Mouse (Mus musculus): ENCODE results near the gene Cracr2b. TPM values are rescaled to one million over a fixed set of nuclear protein-coding genes. Genes with fewer than 3 reads are reported as not detected.

Gene Cracr2b
- polyA plus RNA-seq, 1 experiment, result 4.5 TPM

DNA sequence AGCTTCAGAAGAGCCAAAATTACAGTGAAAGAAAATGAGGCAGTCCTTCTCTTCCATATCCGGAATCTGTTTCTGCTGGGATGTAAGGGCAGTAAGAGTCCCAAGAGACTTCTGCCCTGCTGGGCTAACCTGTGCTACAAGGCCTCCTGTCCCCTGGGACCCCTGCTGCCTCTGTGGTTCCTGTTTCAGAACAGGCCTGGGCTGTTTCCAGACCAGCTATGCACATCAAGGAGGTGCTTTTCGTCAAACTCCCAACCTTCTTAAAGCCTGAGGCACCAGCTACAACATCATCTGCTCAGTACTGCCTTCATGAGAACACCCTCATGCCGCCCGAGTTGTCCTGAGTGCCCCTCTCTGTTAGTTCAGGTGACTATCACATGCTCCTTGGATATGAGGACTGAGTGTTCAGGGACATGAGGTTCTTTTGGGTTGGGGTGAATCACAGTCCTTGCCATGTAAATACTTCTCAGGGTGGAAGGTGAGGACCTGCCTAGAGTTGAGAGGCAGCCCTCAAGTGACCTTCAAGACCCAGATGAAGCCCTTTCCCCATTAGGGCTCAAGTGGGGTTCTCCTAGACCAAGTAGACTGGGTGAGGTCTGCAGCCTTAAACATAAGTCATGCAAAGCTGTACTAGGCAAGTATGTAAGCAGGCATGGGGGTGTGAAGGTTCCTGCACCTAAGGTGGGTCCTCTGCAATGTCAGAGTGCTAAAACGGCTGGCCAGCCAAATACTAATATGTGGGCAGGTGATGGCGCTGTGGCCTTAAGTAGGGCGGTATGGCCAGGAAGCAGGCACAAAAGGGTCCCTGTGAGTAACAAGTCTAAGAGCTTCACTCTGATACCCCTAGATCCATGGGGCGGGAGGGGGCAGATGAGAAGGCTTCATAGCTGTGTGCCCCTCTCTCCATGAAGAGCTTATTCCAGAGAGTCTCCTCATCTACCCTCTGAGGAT lies 42.9 kb upstream of the Cracr2b start:
- no peak overlapping the region for H3ac ChIP-seq (ENCODE audit: control insufficient read depth, insufficient read length, low read depth)
- no peaks in the 10 kb centered on the region for H3K27me3 ChIP-seq (ENCODE audit: control insufficient read depth, insufficient read depth, insufficient read length)
- H3K4me3 ChIP-seq (ENCODE audit: insufficient read depth, poor library complexity, severe bottlenecking), result no peak overlapping the region
- no peaks in the 10 kb centered on the region for H3K79me3 ChIP-seq (ENCODE audit: low read depth)
- peaks cover 8% of the 10 kb centered on the region for H3K79me2 ChIP-seq (ENCODE audit: control insufficient read depth, insufficient read depth)
- TF ChIP-seq MAX (IDR thresholded peaks at IDR 0.05), result no peak
- TF ChIP-seq USF1 (IDR thresholded peaks at IDR 0.05; ENCODE audit: low read depth), result no peak
- no peak for TF ChIP-seq CEBPB (IDR thresholded peaks at IDR 0.05; ENCODE audit: low read depth)
- TF ChIP-seq FOSL1 (IDR thresholded peaks at IDR 0.05; ENCODE audit: insufficient read depth, low read length, poor library complexity, severe bottlenecking), result no peak
- TF ChIP-seq MYOD1 (IDR thresholded peaks at IDR 0.05; ENCODE audit: control insufficient read depth, insufficient read length, low read depth), result no peak
- no peak for TF ChIP-seq MYOG (IDR thresholded peaks at IDR 0.05; ENCODE audit: control insufficient read depth, extremely low read depth, insufficient read length)
- TF ChIP-seq CTCF (IDR thresholded peaks at IDR 0.05; ENCODE audit: control insufficient read depth, insufficient read depth, insufficient read length), result no peak
- no peaks in the 10 kb centered on the region for H3K36me3 ChIP-seq (ENCODE audit: control insufficient read depth, insufficient read depth)

GRCm38 (mm10) chr7:141418970-141419369 lies 41.9 kb upstream of the Cracr2b start:
- Histone ChIP-seq H3K79me3 (ENCODE audit: low read depth) (no peaks in the 10 kb centered on the region), H3K4me3 (ENCODE audit: insufficient read depth, poor library complexity, severe bottlenecking) (no peak overlapping the region), H3K27me3 (ENCODE audit: control insufficient read depth, insufficient read depth, insufficient read length) (no peaks in the 10 kb centered on the region), H3K79me2 (ENCODE audit: control insufficient read depth, insufficient read depth) (no peaks in the 10 kb centered on the region), H3ac (ENCODE audit: control insufficient read depth, insufficient read length, low read depth) (no peak overlapping the region), H3K36me3 (ENCODE audit: control insufficient read depth, insufficient read depth) (no peaks in the 10 kb centered on the region)
- TF ChIP-seq CEBPB (IDR thresholded peaks at IDR 0.05; ENCODE audit: low read depth) (no peak), MYOG (IDR thresholded peaks at IDR 0.05; ENCODE audit: control insufficient read depth, extremely low read depth, insufficient read length) (no peak), USF1 (IDR thresholded peaks at IDR 0.05; ENCODE audit: low read depth) (no peak)

DNA sequence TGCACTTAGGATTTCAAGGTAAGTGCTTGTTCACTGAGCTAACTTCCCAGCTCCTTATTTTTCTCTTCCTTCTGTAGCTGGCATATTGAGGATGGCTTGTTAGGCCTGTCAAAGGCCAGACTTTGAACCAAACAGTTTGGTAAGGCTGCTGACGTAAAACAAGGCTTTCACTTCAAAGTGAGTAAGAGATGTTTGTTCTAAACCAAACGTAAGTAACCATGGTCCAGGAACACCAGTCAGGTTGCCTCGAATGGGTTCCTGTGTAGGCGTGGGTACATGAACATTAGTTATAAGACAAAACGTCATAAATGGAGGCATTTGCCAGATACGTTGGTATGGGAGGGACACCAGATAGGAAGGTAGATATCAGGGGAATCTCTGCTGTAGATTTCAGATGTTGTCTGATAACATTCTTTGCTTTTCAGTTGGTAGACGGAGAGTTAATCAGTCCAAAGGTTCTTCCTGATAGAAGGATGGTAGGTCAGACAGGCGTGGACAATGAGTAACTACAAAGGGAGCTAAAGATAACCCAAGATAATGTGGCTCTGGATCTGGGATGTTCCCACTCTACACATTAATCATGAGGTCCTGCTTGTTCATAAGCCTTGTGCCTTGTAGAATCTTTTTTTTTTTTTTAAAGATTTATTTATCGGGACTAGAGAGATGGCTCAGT lies 40.7 kb upstream of the Cracr2b start:
- H3K36me3 ChIP-seq (ENCODE audit: control insufficient read depth, insufficient read depth), result no peaks in the 10 kb centered on the region
- H3ac ChIP-seq (ENCODE audit: control insufficient read depth, insufficient read length, low read depth), result no peak overlapping the region
- no peaks in the 10 kb centered on the region for H3K79me3 ChIP-seq (ENCODE audit: low read depth)
- H3K79me2 ChIP-seq (ENCODE audit: control insufficient read depth, insufficient read depth), result no peaks in the 10 kb centered on the region
- TF ChIP-seq FOSL1 (IDR thresholded peaks at IDR 0.05; ENCODE audit: insufficient read depth, low read length, poor library complexity, severe bottlenecking), result no peak
- no peak for TF ChIP-seq MYOG (IDR thresholded peaks at IDR 0.05; ENCODE audit: control insufficient read depth, extremely low read depth, insufficient read length)
- TF ChIP-seq CTCF (IDR thresholded peaks at IDR 0.05; ENCODE audit: control insufficient read depth, insufficient read depth, insufficient read length), result no peak
- TF ChIP-seq CEBPB (IDR thresholded peaks at IDR 0.05; ENCODE audit: low read depth), result no peak
- TF ChIP-seq USF1 (IDR thresholded peaks at IDR 0.05; ENCODE audit: low read depth), result no peak
- TF ChIP-seq MAX (IDR thresholded peaks at IDR 0.05), result no peak
- TF ChIP-seq MYOD1 (IDR thresholded peaks at IDR 0.05; ENCODE audit: control insufficient read depth, insufficient read length, low read depth), result no peak
- no peak overlapping the region for H3K4me3 ChIP-seq (ENCODE audit: insufficient read depth, poor library complexity, severe bottlenecking)
- no peaks in the 10 kb centered on the region for H3K27me3 ChIP-seq (ENCODE audit: control insufficient read depth, insufficient read depth, insufficient read length)

DNA sequence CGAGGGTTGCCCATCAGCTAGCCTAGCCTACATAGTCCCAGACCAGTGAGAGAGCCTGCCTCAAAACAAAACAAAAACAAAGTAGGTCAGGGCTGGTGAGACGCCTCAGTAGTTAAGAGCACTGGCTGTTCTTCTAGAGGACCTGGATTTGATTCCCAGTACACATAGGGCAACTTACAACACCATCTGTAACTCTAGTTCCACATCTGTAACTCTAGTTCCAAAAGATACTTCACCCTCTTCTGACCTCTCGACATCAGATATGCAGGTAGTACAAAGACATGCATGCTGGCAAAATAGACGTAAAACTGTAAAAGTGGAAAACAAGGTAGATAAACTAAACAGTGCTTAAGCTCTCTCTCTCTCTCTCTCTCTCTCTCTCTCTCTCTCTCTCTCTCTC lies 37.1 kb upstream of the Cracr2b start:
- Histone ChIP-seq H3K4me3 (ENCODE audit: insufficient read depth, poor library complexity, severe bottlenecking) (no peak overlapping the region), H3K36me3 (ENCODE audit: control insufficient read depth, insufficient read depth) (no peaks in the 10 kb centered on the region), H3K27me3 (ENCODE audit: control insufficient read depth, insufficient read depth, insufficient read length) (no peaks in the 10 kb centered on the region), H3K79me3 (ENCODE audit: low read depth) (no peaks in the 10 kb centered on the region), H3ac (ENCODE audit: control insufficient read depth, insufficient read length, low read depth) (no peak overlapping the region), H3K79me2 (ENCODE audit: control insufficient read depth, insufficient read depth) (no peaks in the 10 kb centered on the region)
- TF ChIP-seq MYOG (IDR thresholded peaks at IDR 0.05; ENCODE audit: control insufficient read depth, extremely low read depth, insufficient read length) (no peak), CTCF (IDR thresholded peaks at IDR 0.05; ENCODE audit: control insufficient read depth, insufficient read depth, insufficient read length) (no peak), USF1 (IDR thresholded peaks at IDR 0.05; ENCODE audit: low read depth) (no peak), MAX (IDR thresholded peaks at IDR 0.05) (no peak), CEBPB (IDR thresholded peaks at IDR 0.05; ENCODE audit: low read depth) (no peak), FOSL1 (IDR thresholded peaks at IDR 0.05; ENCODE audit: insufficient read depth, low read length, poor library complexity, severe bottlenecking) (no peak), MYOD1 (IDR thresholded peaks at IDR 0.05; ENCODE audit: control insufficient read depth, insufficient read length, low read depth) (no peak)

DNA sequence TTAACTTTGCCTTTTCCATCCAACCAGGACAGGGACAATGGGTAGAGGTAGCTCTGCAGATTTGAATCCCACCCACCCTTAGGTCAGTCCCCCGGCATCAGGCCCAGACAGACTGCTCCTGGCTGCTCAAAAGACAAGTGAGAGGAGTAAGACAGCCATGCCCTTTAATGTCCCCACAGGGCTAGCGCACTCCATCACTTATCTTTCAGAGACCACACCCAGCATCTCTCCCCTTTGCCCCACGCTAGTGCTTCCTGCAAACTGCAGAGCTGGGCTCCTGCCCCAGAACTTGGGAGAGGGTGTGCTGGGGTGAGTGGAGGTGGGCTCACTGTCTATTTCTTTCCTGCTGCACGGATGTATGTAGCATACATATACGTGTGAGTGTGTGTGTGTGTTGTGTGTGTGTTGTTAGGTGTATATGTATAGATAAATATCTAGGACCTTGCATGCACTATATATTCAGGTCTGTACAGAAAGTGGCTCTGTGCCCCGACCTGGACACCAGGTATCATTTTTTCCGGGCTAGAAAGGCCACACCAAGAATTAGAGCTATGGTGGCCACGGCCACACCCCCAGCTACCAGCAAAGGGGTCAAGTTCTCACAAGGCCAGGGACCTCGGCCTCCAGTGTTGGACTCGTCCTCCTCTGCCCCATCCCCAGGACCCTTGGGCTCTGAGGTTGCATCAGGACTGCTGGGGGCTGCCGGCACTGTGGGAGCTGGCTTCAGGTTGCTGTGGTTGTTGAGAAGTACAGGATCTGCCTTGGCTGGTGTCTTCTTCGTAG lies 33.8 kb upstream of the Cracr2b start:
- Histone ChIP-seq H3K79me3 (ENCODE audit: low read depth) (no peaks in the 10 kb centered on the region), H3K36me3 (ENCODE audit: control insufficient read depth, insufficient read depth) (no peaks in the 10 kb centered on the region), H3ac (ENCODE audit: control insufficient read depth, insufficient read length, low read depth) (no peak overlapping the region), H3K79me2 (ENCODE audit: control insufficient read depth, insufficient read depth) (no peaks in the 10 kb centered on the region), H3K27me3 (ENCODE audit: control insufficient read depth, insufficient read depth, insufficient read length) (no peaks in the 10 kb centered on the region), H3K4me3 (ENCODE audit: insufficient read depth, poor library complexity, severe bottlenecking) (no peak overlapping the region)
- no peak for TF ChIP-seq CEBPB (IDR thresholded peaks at IDR 0.05; ENCODE audit: low read depth)
- no peak for TF ChIP-seq CTCF (IDR thresholded peaks at IDR 0.05; ENCODE audit: control insufficient read depth, insufficient read depth, insufficient read length)
- TF ChIP-seq FOSL1 (IDR thresholded peaks at IDR 0.05; ENCODE audit: insufficient read depth, low read length, poor library complexity, severe bottlenecking), result no peak
- no peak for TF ChIP-seq MAX (IDR thresholded peaks at IDR 0.05)
- no peak for TF ChIP-seq MYOD1 (IDR thresholded peaks at IDR 0.05; ENCODE audit: control insufficient read depth, insufficient read length, low read depth)

Measured in C2C12 (cell line).